Mouse (Mus musculus) olfactory bulb, adult 2 months (tissue): Measurements from ENCODE around the gene Ndrg3. TPM values are rescaled to one million over a fixed set of nuclear protein-coding genes. Genes with fewer than 3 reads are reported as not detected.

Experiments used
- H3K27ac ChIP-seq: fragments of 200-500 bp; 2 replicates; pipeline ENCODE4 v1.5.1; 2012; ENCODE audit warnings: low read depth, low read length; ENCODE audit not compliant: insufficient read depth
- H3K4me1 ChIP-seq: fragments of 200-500 bp; 2 replicates; pipeline ENCODE4 v1.6.1; 2012; ENCODE audit warnings: low read length; ENCODE audit not compliant: control insufficient read depth, insufficient read depth
- H3K4me3 ChIP-seq: fragments of 200-500 bp; 2 replicates; pipeline ENCODE4 v1.5.1; 2012; ENCODE audit warnings: mild to moderate bottlenecking, low read depth, low read length, moderate library complexity; ENCODE audit not compliant: insufficient read depth
- CTCF ChIP-seq: fragments of 200-500 bp; IDR thresholded peaks from 2 replicates; pipeline ENCODE4 v1.5.1; 2012; ENCODE audit warnings: low read depth, mild to moderate bottlenecking, low read length, moderate library complexity; ENCODE audit not compliant: insufficient read depth
- POLR2A ChIP-seq: fragments of 200-500 bp; IDR thresholded peaks from 2 replicates; pipeline ENCODE4 v1.6.1; 2012; ENCODE audit warnings: mild to moderate bottlenecking, low read depth, low read length, moderate library complexity; ENCODE audit not compliant: insufficient read depth
- WGBS: fragments of 180-500 bp; shearing (Covaris S2); methylation state at CpG from one replicate; pipeline ENCODE4 v1.1.7; 2018; 5-methylcytosine and 5-hydroxymethylcytosine counted together
- polyA plus RNA-seq: library from polyadenylated mRNA; stranded (reverse); fragments of >200 nt; gene quantifications from 2 replicates; pipeline ENCODE4 v1.2.4, GENCODE M21; 2012; ENCODE audit warnings: low replicate concordance; ENCODE audit not compliant: missing spikeins, insufficient read depth, insufficient read length

Ndrg3 gene
- polyA plus RNA-seq, 1 experiment, result 187 TPM

DNA sequence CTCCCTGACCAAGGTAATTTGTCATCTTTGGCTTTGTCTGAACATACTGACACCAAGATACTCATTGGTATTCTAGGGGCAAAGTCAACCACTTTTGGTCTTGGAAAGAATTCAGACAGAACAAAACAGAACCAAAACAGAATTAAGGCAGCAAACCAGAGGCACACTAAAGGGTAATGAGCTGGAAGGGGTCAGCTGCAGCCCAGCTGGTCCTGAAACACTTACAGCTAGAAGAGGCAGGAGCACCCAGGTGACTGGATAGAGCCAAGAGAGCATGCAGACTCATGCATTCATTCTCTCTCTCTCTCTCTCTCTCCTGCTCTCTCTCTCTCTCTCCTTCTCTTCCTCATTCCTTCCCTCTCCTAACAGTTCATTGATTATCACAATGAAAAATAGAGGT is 15.1 kb downstream of the Ndrg3 start:
- no peak overlapping the region for H3K4me3 ChIP-seq
- TF ChIP-seq CTCF (no peak), POLR2A (no peak)
- peaks cover 2% of the 10 kb centered on the region; the same call in 1 of the 2 replicates for H3K4me1 ChIP-seq
- H3K27ac ChIP-seq, result no peak overlapping the region

GRCm38 (mm10) chr2:156974967-156975366 is 16.9 kb downstream of the Ndrg3 start:
- TF ChIP-seq POLR2A (no peak), CTCF (no peak)
- WGBS, result 75% methylated on average over 2 of the region's 2 CpGs
- no peak overlapping the region for H3K4me3 ChIP-seq
- no peak overlapping the region for H3K27ac ChIP-seq
- H3K4me1 ChIP-seq, result peaks cover 2% of the 10 kb centered on the region; the same call in 1 of the 2 replicates

- TF ChIP-seq CTCF (no peak), POLR2A (no peak)
- peaks cover 2% of the 10 kb centered on the region; the same call in 1 of the 2 replicates for H3K4me1 ChIP-seq
- H3K4me3 ChIP-seq, result no peak overlapping the region
- WGBS, result 65% methylated on average over 5 of the region's 5 CpGs
- no peak overlapping the region for H3K27ac ChIP-seq
Measured at GRCm38 (mm10) chr2:156973316-156974100, 18.3 kb downstream of the Ndrg3 start.

- 79% methylated on average over 7 of the region's 7 CpGs for WGBS
Measured at GRCm38 (mm10) chr2:156970253-156970652, 21.6 kb downstream of the Ndrg3 start.

GRCm38 (mm10) chr2:156968501-156968900 is 23.4 kb downstream of the Ndrg3 start:
- TF ChIP-seq POLR2A, result no peak
- no peak for TF ChIP-seq CTCF
- Histone ChIP-seq H3K27ac (no peak overlapping the region), H3K4me1 (peaks cover 5% of the 10 kb centered on the region), H3K4me3 (no peak overlapping the region)
- 83% methylated on average over 4 of the region's 4 CpGs for WGBS

More at GRCm38 (mm10) chr2:156970253-156970652, 21.6 kb downstream of the Ndrg3 start:
- Histone ChIP-seq H3K4me1 (peaks cover 5% of the 10 kb centered on the region), H3K27ac (no peak overlapping the region), H3K4me3 (no peak overlapping the region)
- no peak for TF ChIP-seq POLR2A
- no peak for TF ChIP-seq CTCF

- no peak overlapping the region for H3K4me3 ChIP-seq
- 88% methylated on average over 6 of the region's 6 CpGs for WGBS
- no peak for TF ChIP-seq CTCF
- TF ChIP-seq POLR2A, result no peak
- H3K4me1 ChIP-seq, result peaks cover 3% of the 10 kb centered on the region
- no peak overlapping the region for H3K27ac ChIP-seq
Measured at GRCm38 (mm10) chr2:156967388-156967787, 24.5 kb downstream of the Ndrg3 start.

- Histone ChIP-seq H3K4me1 (peaks cover 3% of the 10 kb centered on the region), H3K4me3 (no peak overlapping the region), H3K27ac (no peak overlapping the region)
- WGBS, result 91% methylated on average over 7 of the region's 7 CpGs
- TF ChIP-seq POLR2A (no peak), CTCF (no peak)
Measured at GRCm38 (mm10) chr2:156963891-156964290, 28.0 kb downstream of the Ndrg3 start.

DNA sequence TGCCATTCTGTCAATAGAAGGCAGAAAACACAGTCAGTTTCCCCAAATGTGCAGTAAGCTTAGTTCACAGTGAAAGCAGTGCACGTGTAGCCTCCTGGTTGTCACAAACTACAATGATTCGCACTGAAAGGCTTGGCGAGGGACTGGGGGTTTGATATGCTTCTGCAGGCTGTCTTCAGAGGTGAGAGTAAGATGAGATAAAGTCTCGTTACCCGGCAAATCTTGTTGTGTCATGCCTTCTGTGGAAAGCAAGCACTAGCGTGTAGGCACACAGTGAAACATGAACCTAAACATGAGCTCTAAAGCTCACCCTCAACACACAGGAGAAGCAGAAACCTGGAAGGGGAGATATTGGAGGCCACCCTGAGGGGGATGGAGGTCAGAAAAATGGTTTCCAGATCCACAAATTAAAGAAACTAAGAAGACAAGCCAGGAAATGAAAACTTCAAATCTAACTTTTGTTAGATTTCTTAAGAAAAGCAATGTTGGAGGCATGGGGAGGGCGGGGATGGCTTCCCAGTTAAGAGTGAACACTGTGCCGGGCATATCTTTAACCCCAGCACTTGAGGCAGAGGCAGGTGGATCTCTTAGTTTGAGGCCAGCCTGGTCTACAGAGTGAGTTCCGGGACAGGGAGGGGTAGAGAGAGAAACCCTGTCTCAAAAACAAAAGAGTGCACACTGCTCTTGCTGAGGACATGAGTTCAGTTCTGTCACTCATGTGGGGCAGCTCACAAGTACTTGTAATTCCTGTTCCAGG is 33.2 kb downstream of the Ndrg3 start:
- no peak overlapping the region for H3K4me3 ChIP-seq
- WGBS, result 86% methylated on average over 9 of the region's 9 CpGs
- H3K4me1 ChIP-seq, result no peaks in the 10 kb centered on the region
- no peak overlapping the region for H3K27ac ChIP-seq
- TF ChIP-seq CTCF, result no peak

DNA sequence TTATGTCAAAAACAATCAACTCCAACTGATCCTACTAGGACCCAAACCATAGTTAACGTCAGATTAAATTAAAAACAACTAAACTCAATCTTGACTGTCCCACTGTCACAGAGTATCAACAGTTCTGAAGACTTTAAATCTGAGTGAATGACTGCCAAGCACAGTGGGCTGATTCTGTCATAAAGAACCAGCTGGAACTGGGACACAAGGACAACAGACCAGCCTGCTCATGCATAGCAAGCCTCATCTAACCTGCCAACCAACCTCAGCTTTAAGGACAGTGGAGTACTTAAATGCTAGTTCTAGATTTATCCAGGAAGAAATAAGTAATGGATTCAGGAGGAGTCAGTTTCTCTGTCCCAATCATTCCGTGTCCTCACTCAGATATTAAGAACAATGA is 34.8 kb downstream of the Ndrg3 start:
- 78% methylated on average over 2 of the region's 2 CpGs for whole genome bisulfite sequencing
- Histone ChIP-seq H3K27ac (no peak overlapping the region), H3K4me3 (no peak overlapping the region), H3K4me1 (no peaks in the 10 kb centered on the region)
- no peak for TF ChIP-seq CTCF
- TF ChIP-seq POLR2A, result no peak
